Mouse (Mus musculus): ENCODE data around the gene 1700113H08Rik. TPM values are rescaled to one million over a fixed set of nuclear protein-coding genes. Genes with fewer than 3 reads are reported as not detected.

1700113H08Rik gene
- polyA plus RNA-seq, 1 experiment from 2014 or later = not detected

- no peaks in the 10 kb centered on the region for H3K36me3 ChIP-seq
- ATAC-seq (ENCODE audit: insufficient number of reproducible peaks, low FRiP score, low TSS enrichment, low read depth) = no peak
- no peaks in the 10 kb centered on the region for H3K9me3 ChIP-seq (replicated peaks)
- WGBS = 63% methylated on average over 14 of the region's 14 CpGs
- no peak overlapping the region for H3K4me3 ChIP-seq (replicated peaks)
- H3K27me3 ChIP-seq = no peaks in the 10 kb centered on the region
- H3K4me2 ChIP-seq (replicated peaks) = no peak overlapping the region
- H3K27ac ChIP-seq (replicated peaks) = no peak overlapping the region
- H3K4me1 ChIP-seq = no peaks in the 10 kb centered on the region
- H3K9ac ChIP-seq = no peak overlapping the region
These were observed 21.6 kb upstream of the 1700113H08Rik start for GRCm38 (mm10) chr10:87036271-87036703.

- H3K9me3 ChIP-seq (replicated peaks) = no peaks in the 10 kb centered on the region
- H3K36me3 ChIP-seq = no peaks in the 10 kb centered on the region
- no peaks in the 10 kb centered on the region for H3K27me3 ChIP-seq
- H3K27ac ChIP-seq (replicated peaks) = no peak overlapping the region
- no peak overlapping the region for H3K9ac ChIP-seq
- no peak for ATAC-seq (ENCODE audit: insufficient number of reproducible peaks, low FRiP score, low TSS enrichment, low read depth)
- H3K4me3 ChIP-seq (replicated peaks) = no peak overlapping the region
- no peaks in the 10 kb centered on the region for H3K4me1 ChIP-seq
- H3K4me2 ChIP-seq (replicated peaks) = no peak overlapping the region
- 31% methylated on average over 5 of the region's 5 CpGs for WGBS
These were observed 20.8 kb upstream of the 1700113H08Rik start for GRCm38 (mm10) chr10:87037062-87037461.

- H3K9ac ChIP-seq = no peak overlapping the region
- H3K4me2 ChIP-seq (replicated peaks) = no peak overlapping the region
- H3K27ac ChIP-seq (replicated peaks) = no peak overlapping the region
- no peaks in the 10 kb centered on the region for H3K36me3 ChIP-seq
- ATAC-seq (ENCODE audit: insufficient number of reproducible peaks, low FRiP score, low TSS enrichment, low read depth) = no peak
- WGBS = 81% methylated on average over 6 of the region's 6 CpGs
- no peaks in the 10 kb centered on the region for H3K27me3 ChIP-seq
- H3K4me1 ChIP-seq = no peaks in the 10 kb centered on the region
- H3K9me3 ChIP-seq (replicated peaks) = no peaks in the 10 kb centered on the region
- H3K4me3 ChIP-seq (replicated peaks) = no peak overlapping the region
These were observed 18.5 kb upstream of the 1700113H08Rik start for GRCm38 (mm10) chr10:87039340-87039739.

- Histone ChIP-seq H3K27ac (replicated peaks) (no peak overlapping the region), H3K9ac (no peak overlapping the region), H3K36me3 (no peaks in the 10 kb centered on the region), H3K27me3 (no peaks in the 10 kb centered on the region), H3K9me3 (replicated peaks) (no peaks in the 10 kb centered on the region), H3K4me3 (replicated peaks) (no peak overlapping the region), H3K4me1 (no peaks in the 10 kb centered on the region), H3K4me2 (replicated peaks) (no peak overlapping the region)
- 90% methylated on average over 3 of the region's 3 CpGs for WGBS
- no peak for ATAC-seq (ENCODE audit: insufficient number of reproducible peaks, low FRiP score, low TSS enrichment, low read depth)
These were observed 18.0 kb upstream of the 1700113H08Rik start for GRCm38 (mm10) chr10:87039800-87040199.

- WGBS = 85% methylated on average over 7 of the region's 7 CpGs
- Histone ChIP-seq H3K4me3 (replicated peaks) (no peak overlapping the region), H3K36me3 (no peaks in the 10 kb centered on the region), H3K4me2 (replicated peaks) (no peak overlapping the region), H3K9me3 (replicated peaks) (no peaks in the 10 kb centered on the region), H3K4me1 (no peaks in the 10 kb centered on the region), H3K27me3 (no peaks in the 10 kb centered on the region), H3K9ac (no peak overlapping the region), H3K27ac (replicated peaks) (no peak overlapping the region)
- ATAC-seq (ENCODE audit: insufficient number of reproducible peaks, low FRiP score, low TSS enrichment, low read depth) = no peak
These were observed 16.6 kb upstream of the 1700113H08Rik start for GRCm38 (mm10) chr10:87041265-87041664.

- Histone ChIP-seq H3K9ac (no peak overlapping the region), H3K4me1 (no peaks in the 10 kb centered on the region)
- 74% methylated on average over 3 of the region's 3 CpGs for WGBS
These were observed 12.6 kb upstream of the 1700113H08Rik start for GRCm38 (mm10) chr10:87045273-87045672.

GRCm38 (mm10) chr10:87046469-87046868, 11.4 kb upstream of the 1700113H08Rik start:
- Histone ChIP-seq H3K36me3 (no peaks in the 10 kb centered on the region), H3K4me1 (no peaks in the 10 kb centered on the region), H3K4me3 (replicated peaks) (no peak overlapping the region), H3K27me3 (no peaks in the 10 kb centered on the region), H3K27ac (replicated peaks) (no peak overlapping the region), H3K4me2 (replicated peaks) (no peak overlapping the region), H3K9ac (no peak overlapping the region), H3K9me3 (replicated peaks) (no peaks in the 10 kb centered on the region)
- WGBS = 58% methylated on average over 6 of the region's 6 CpGs
- no peak for ATAC-seq (ENCODE audit: insufficient number of reproducible peaks, low FRiP score, low TSS enrichment, low read depth)

More at GRCm38 (mm10) chr10:87045273-87045672, 12.6 kb upstream of the 1700113H08Rik start:
- ATAC-seq (ENCODE audit: insufficient number of reproducible peaks, low FRiP score, low TSS enrichment, low read depth) = no peak
- Histone ChIP-seq H3K27ac (replicated peaks) (no peak overlapping the region), H3K9me3 (replicated peaks) (no peaks in the 10 kb centered on the region), H3K4me2 (replicated peaks) (no peak overlapping the region), H3K36me3 (no peaks in the 10 kb centered on the region), H3K27me3 (no peaks in the 10 kb centered on the region), H3K4me3 (replicated peaks) (no peak overlapping the region)

GRCm38 (mm10) chr10:87046931-87047468, 10.8 kb upstream of the 1700113H08Rik start:
- no peaks in the 10 kb centered on the region for H3K36me3 ChIP-seq
- no peak overlapping the region for H3K4me3 ChIP-seq (replicated peaks)
- no peaks in the 10 kb centered on the region for H3K27me3 ChIP-seq
- no peaks in the 10 kb centered on the region for H3K4me1 ChIP-seq
- no peak for ATAC-seq (ENCODE audit: insufficient number of reproducible peaks, low FRiP score, low TSS enrichment, low read depth)
- 87% methylated on average over 10 of the region's 10 CpGs for WGBS
- no peak overlapping the region for H3K27ac ChIP-seq (replicated peaks)
- no peak overlapping the region for H3K9ac ChIP-seq
- H3K9me3 ChIP-seq (replicated peaks) = no peaks in the 10 kb centered on the region
- H3K4me2 ChIP-seq (replicated peaks) = no peak overlapping the region

- H3K4me1 ChIP-seq = no peaks in the 10 kb centered on the region
- H3K27ac ChIP-seq (replicated peaks) = no peak overlapping the region
- no peak overlapping the region for H3K4me2 ChIP-seq (replicated peaks)
- no peaks in the 10 kb centered on the region for H3K27me3 ChIP-seq
- WGBS = 71% methylated on average over 3 of the region's 3 CpGs
- H3K4me3 ChIP-seq (replicated peaks) = no peak overlapping the region
- no peak for ATAC-seq (ENCODE audit: insufficient number of reproducible peaks, low FRiP score, low TSS enrichment, low read depth)
- H3K9me3 ChIP-seq (replicated peaks) = no peaks in the 10 kb centered on the region
- H3K9ac ChIP-seq = no peak overlapping the region
- no peaks in the 10 kb centered on the region for H3K36me3 ChIP-seq
These were observed 8.7 kb upstream of the 1700113H08Rik start for GRCm38 (mm10) chr10:87049179-87049578.

GRCm38 (mm10) chr10:87051714-87052113, 6.1 kb upstream of the 1700113H08Rik start:
- no peaks in the 10 kb centered on the region for H3K4me1 ChIP-seq
- no peak overlapping the region for H3K4me2 ChIP-seq (replicated peaks)
- no peaks in the 10 kb centered on the region for H3K9me3 ChIP-seq (replicated peaks)
- no peaks in the 10 kb centered on the region for H3K27me3 ChIP-seq
- H3K4me3 ChIP-seq (replicated peaks) = no peak overlapping the region
- no peak overlapping the region for H3K9ac ChIP-seq
- no peaks in the 10 kb centered on the region for H3K36me3 ChIP-seq
- 61% methylated on average over 4 of the region's 4 CpGs for WGBS
- H3K27ac ChIP-seq (replicated peaks) = no peak overlapping the region
- no peak for ATAC-seq (ENCODE audit: insufficient number of reproducible peaks, low FRiP score, low TSS enrichment, low read depth)

- WGBS = 0% methylated on average over 34 of the region's 34 CpGs
- Histone ChIP-seq H3K4me3 (replicated peaks) (peak overlapping the region; percentile 49), H3K36me3 (no peaks in the 10 kb centered on the region), H3K9ac (no peak overlapping the region), H3K27ac (replicated peaks) (no peak overlapping the region), H3K4me2 (replicated peaks) (peak overlapping the region; percentile 93), H3K4me1 (peaks cover 10% of the 10 kb centered on the region), H3K9me3 (replicated peaks) (no peaks in the 10 kb centered on the region), H3K27me3 (no peaks in the 10 kb centered on the region)
- peak; percentile 86 for ATAC-seq (ENCODE audit: insufficient number of reproducible peaks, low FRiP score, low TSS enrichment, low read depth)
These were observed 543 bp downstream of the 1700113H08Rik start for GRCm38 (mm10) chr10:87058251-87058925.

- H3K27ac ChIP-seq (replicated peaks) = no peak overlapping the region
- no peak for ATAC-seq (ENCODE audit: insufficient number of reproducible peaks, low FRiP score, low TSS enrichment, low read depth)
- peaks cover 10% of the 10 kb centered on the region for H3K4me1 ChIP-seq
- no peaks in the 10 kb centered on the region for H3K36me3 ChIP-seq
- no peak overlapping the region for H3K4me3 ChIP-seq (replicated peaks)
- peak overlapping the region; percentile 93 for H3K4me2 ChIP-seq (replicated peaks)
- no peaks in the 10 kb centered on the region for H3K9me3 ChIP-seq (replicated peaks)
- H3K9ac ChIP-seq = no peak overlapping the region
- no peaks in the 10 kb centered on the region for H3K27me3 ChIP-seq
- WGBS = 18% methylated on average over 9 of the region's 9 CpGs
These were observed 1.1 kb downstream of the 1700113H08Rik start for GRCm38 (mm10) chr10:87058926-87059325.

Measured in embryonic facial prominence, embryonic 15.5 days (tissue).